Mouse (Mus musculus) olfactory bulb, adult 2 months (tissue): ENCODE measurements around the gene Bmp5.

Experiments used
- CTCF ChIP-seq: fragments of 200-500 bp; IDR thresholded peaks from 2 replicates; pipeline ENCODE4 v1.5.1; 2012; ENCODE audit warnings: low read depth, mild to moderate bottlenecking, low read length, moderate library complexity; ENCODE audit not compliant: insufficient read depth
- POLR2A ChIP-seq: fragments of 200-500 bp; IDR thresholded peaks from 2 replicates; pipeline ENCODE4 v1.6.1; 2012; ENCODE audit warnings: mild to moderate bottlenecking, low read depth, low read length, moderate library complexity; ENCODE audit not compliant: insufficient read depth

- TF ChIP-seq CTCF (no peak), POLR2A (no peak)
These were observed 152.9 kb downstream of the Bmp5 start for GRCm38 (mm10) chr9:75928068-75928467.
